Mouse (Mus musculus) forebrain, embryonic 14.5 days (tissue): ENCODE results near the gene Gm16506. TPM values are rescaled to one million over a fixed set of nuclear protein-coding genes. Genes with fewer than 3 reads are reported as not detected.
"Not testable (repeated sequence)": the region's sequence is repeated elsewhere in the genome, so short reads cannot be mapped to it uniquely, and the experiment has no call there.

Source experiments
- ATAC-seq: fragments of 200-750 bp; cut with Nextera tagmentation; 2 replicates; pipeline ENCODE4 v1.8.0; 2017; ENCODE audit warnings: mild to moderate bottlenecking, moderate library complexity
- DNase-seq: peaks from one replicate; pipeline ENCODE4 v3.0.0-alpha.2; 2015; ENCODE audit warnings: low spot score
- H3K27ac ChIP-seq: fragments of 300-500 bp; sonication (generic); 2 replicates; pipeline ENCODE4 v1.5.1; 2014; ENCODE audit warnings: low read depth, mild to moderate bottlenecking, control low read depth, low read length, moderate library complexity
- H3K27me3 ChIP-seq: fragments of 300-500 bp; sonication (generic); replicated peaks from 2 replicates; pipeline ENCODE4 v1.6.1; 2014; ENCODE audit warnings: low read length, control low read depth, mixed read lengths; ENCODE audit not compliant: control insufficient read depth, insufficient read depth
- H3K36me3 ChIP-seq: fragments of 300-500 bp; sonication (generic); 2 replicates; pipeline ENCODE4 v1.6.1; 2014; ENCODE audit warnings: low read length, control low read depth; ENCODE audit not compliant: control insufficient read depth, insufficient read depth
- H3K4me1 ChIP-seq: fragments of 300-500 bp; sonication (generic); 2 replicates; pipeline ENCODE4 v1.6.1; 2014; ENCODE audit warnings: antibody characterized with exemption, low read length, control low read depth; ENCODE audit not compliant: control insufficient read depth, insufficient read depth
- H3K4me2 ChIP-seq: fragments of 300-500 bp; sonication (generic); 2 replicates; pipeline ENCODE4 v1.6.1; 2014; ENCODE audit warnings: mild to moderate bottlenecking, control low read depth, low read length
- H3K4me3 ChIP-seq: fragments of 300-500 bp; sonication (generic); 2 replicates; pipeline ENCODE4 v1.5.1; 2014; ENCODE audit warnings: low read depth, low read length, control low read depth
- H3K9ac ChIP-seq: fragments of 300-500 bp; sonication (generic); 2 replicates; pipeline ENCODE4 v1.6.1; 2014; ENCODE audit warnings: mild to moderate bottlenecking, low read length, control low read depth, moderate library complexity
- H3K9me3 ChIP-seq: fragments of 300-500 bp; sonication (generic); replicated peaks from 2 replicates; pipeline ENCODE4 v1.6.1; 2016; ENCODE audit warnings: low read length, control low read depth, mixed read lengths; ENCODE audit not compliant: control insufficient read depth
- WGBS: fragments of 180-500 bp; shearing (Covaris S2); extraction: QIAGEN DNeasy Blood & Tissue Kit; methylation state at CpG from one replicate; pipeline ENCODE4 v1.1.7; 2014; 5-methylcytosine and 5-hydroxymethylcytosine counted together
- polyA plus RNA-seq: library from polyadenylated mRNA; unstranded; fragments of >200 nt; fragmentation: Nextera tagmentation; extraction: Ambion mirVana; gene quantifications from 2 replicates; pipeline ENCODE4 v1.2.1, GENCODE M21; 2014

Gene Gm16506
- not detected in 2 replicates for polyA plus RNA-seq

DNA sequence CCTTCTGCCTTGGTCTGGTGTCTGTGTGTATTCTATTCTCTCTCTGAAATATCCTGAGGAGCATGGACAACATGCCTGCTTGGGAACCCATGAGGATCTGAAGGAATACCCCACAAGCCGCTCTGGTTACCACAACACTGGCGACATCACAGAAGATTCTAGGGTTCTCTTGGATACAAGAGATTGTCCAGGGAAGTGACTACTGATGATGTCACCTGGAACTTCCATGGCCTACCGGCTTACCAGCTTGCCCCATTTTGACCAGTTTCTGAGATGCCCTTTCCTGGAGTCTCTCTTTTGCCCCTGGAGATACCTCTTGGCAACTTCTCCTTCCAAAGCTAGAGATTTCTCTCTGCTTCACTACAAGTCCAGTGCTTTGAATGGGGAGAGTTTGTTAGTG, at the start of gene Gm16506:
Gm16506 (minus strand) TSS at position 101 of the 400 bp plus-strand sequence.
- not testable (repeated sequence) for H3K27ac ChIP-seq, H3K4me3 ChIP-seq, H3K9ac ChIP-seq, H3K27me3 ChIP-seq, ATAC-seq, H3K4me2 ChIP-seq, H3K9me3 ChIP-seq, H3K4me1 ChIP-seq, H3K36me3 ChIP-seq, DNase-seq
- WGBS = 94% methylated on average over 1 of the region's 3 CpGs

DNA sequence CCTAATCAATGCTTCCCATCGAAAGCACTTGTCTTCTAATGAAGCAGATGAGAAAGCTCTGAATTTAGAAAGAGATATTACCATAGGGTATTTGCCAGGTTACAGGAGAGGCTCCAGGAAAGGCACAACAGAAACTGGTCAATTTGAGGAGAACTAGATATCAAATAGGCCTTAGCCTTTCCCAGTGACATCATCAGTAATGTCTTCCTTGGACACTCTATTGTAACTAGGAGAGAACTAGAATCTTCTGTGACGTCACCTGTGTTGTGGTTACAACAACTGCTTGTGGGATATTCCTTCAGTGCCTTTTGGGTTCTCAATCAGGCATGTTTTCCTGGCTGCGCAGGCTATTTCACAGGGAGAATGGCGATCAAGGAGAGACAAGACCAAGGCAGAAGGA, 20.3 kb upstream of the Gm16506 start, which contains the start of gene Gm6526:
Gm6526 (plus strand) TSS at position 301 of the 400 bp plus-strand sequence.
- not testable (repeated sequence) for H3K9ac ChIP-seq, ATAC-seq, H3K36me3 ChIP-seq, H3K4me2 ChIP-seq, DNase-seq, H3K9me3 ChIP-seq, H3K4me3 ChIP-seq, H3K27me3 ChIP-seq, H3K4me1 ChIP-seq, H3K27ac ChIP-seq
- WGBS = 83% methylated on average over 4 of the region's 4 CpGs

- H3K4me1 ChIP-seq, H3K27me3 ChIP-seq, ATAC-seq, H3K27ac ChIP-seq, H3K36me3 ChIP-seq, H3K4me2 ChIP-seq, H3K4me3 ChIP-seq, H3K9me3 ChIP-seq, H3K9ac ChIP-seq, DNase-seq: not testable (repeated sequence)
- WGBS = 89% methylated on average over 4 of the region's 4 CpGs
These were observed 29.7 kb downstream of the Gm16506 start, which contains the start of gene Gm7324 for GRCm38 (mm10) chr14:43697621-43698020. Gene Gm7324, plus strand, starts transcription at chr14:43697828.

DNA sequence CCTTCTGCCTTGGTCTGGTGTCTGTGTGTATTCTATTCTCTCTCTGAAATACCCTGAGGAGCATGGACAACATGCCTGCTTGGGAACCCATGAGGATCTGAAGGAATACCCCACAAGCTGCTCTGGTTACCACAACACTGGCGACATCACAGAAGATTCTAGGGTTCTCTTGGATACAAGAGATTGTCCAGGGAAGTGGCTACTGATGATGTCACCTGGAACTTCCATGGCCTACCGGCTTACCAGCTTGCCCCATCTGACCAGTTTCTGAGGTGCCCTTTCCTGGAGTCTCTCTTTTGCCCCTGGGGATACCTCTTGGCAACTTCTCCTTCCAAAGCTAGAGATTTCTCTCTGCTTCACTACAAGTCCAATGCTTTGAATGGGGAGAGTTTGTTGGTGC, 50.2 kb downstream of the Gm16506 start, which contains the start of gene Gm8165:
Gm8165 (minus strand) TSS at position 101 of the 400 bp plus-strand sequence.
- H3K27ac ChIP-seq, H3K27me3 ChIP-seq, H3K4me3 ChIP-seq, H3K4me2 ChIP-seq, H3K36me3 ChIP-seq, ATAC-seq, H3K9me3 ChIP-seq, H3K9ac ChIP-seq, H3K4me1 ChIP-seq, DNase-seq: not testable (repeated sequence)
- no CpG with 5 or more reads among the region's 2 CpGs for WGBS

Other genes starting within 250 kb of the Gm16506 start
- gene Gm5799, start 183.9 kb downstream of the Gm16506 start, polyA plus RNA-seq = not detected in 2 replicates
- not detected in 2 replicates for gene Gm17654, start 148.3 kb downstream of the Gm16506 start, polyA plus RNA-seq
- not detected in 2 replicates for gene Gm10375, start 119.5 kb downstream of the Gm16506 start, polyA plus RNA-seq
- gene Gm8165, start 50.3 kb downstream of the Gm16506 start, polyA plus RNA-seq = not detected in 2 replicates
- 1.5 and 2.2 TPM in 2 replicates for gene Gm7324, start 29.7 kb downstream of the Gm16506 start, polyA plus RNA-seq
- gene Gm6526, start 20.4 kb upstream of the Gm16506 start, polyA plus RNA-seq = not detected in 2 replicates
- gene Gm8180, start 57.3 kb upstream of the Gm16506 start, polyA plus RNA-seq = not detected in 2 replicates
- not detected in 2 replicates for gene Ear1, start 148.0 kb upstream of the Gm16506 start, polyA plus RNA-seq
- gene Ear10, start 196.1 kb upstream of the Gm16506 start, polyA plus RNA-seq = not detected in 2 replicates
- gene Gm8113, start 197.9 kb upstream of the Gm16506 start, polyA plus RNA-seq = 6.0 and 6.2 TPM in 2 replicates
- not detected in 2 replicates for gene Ang5, start 229.6 kb upstream of the Gm16506 start, polyA plus RNA-seq